Mouse (Mus musculus) B cell, adult 62 days (primary cell): ENCODE measurements around the gene Trappc6a. TPM values are rescaled to one million over a fixed set of nuclear protein-coding genes. Genes with fewer than 3 reads are reported as not detected.

Source experiments
- total RNA-seq: library from RNA; stranded (reverse); gene quantifications from 4 replicates; pipeline ENCODE4 v1.2.4, GENCODE M21; 2023

The Trappc6a gene
- total RNA-seq: 27.9 to 35.9 TPM (median 30.9 TPM) in 4 replicates

DNA sequence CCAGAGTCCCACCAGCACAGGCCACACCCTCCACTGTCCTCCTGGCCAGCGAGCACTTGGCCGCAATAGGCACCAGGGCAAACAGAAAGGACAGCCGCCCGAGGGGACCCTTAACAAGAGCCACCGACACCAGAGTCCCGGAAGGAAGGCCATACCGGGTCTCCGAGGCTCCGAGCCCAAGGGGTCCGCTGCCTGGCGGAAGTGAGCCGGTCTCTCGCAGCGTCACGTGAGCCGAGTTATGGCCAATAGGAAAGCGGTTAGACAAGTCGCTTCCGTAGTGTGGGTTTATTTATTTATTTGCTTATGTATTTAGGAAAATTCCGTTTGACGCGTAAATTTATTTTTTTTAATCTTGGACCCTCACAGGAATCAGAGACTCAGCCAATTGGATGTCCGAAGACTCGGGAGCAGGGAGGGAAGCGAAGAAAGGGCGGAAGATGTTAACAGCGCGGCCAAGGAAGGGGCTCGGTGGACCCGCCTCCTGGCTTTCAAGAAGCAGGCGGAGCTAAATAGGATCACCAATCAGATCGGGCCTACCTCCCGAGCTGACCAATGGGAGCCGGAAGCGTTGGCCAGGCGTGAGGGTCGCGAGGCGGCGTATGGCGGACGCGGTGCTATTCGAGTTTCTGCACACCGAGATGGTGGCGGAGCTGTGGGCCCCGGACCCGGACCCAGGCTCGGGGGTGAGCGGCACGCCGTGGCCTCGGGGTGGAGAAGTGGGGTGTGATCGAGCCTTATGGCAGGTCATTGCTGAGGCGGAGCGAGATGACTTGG lies at the start of gene Trappc6a, which contains the start of gene Bloc1s3:
Trappc6a (plus strand) TSS at position 246 of the 774 bp plus-strand sequence.
Bloc1s3 (minus strand) TSS at position 218 of the 774 bp plus-strand sequence.

GRCm38 (mm10) chr7:19458591-19459111 lies 49.5 kb upstream of the Trappc6a start, which contains the start of gene Mark4:
TSS of gene Mark4 (minus strand) at chr7:19458821.

DNA sequence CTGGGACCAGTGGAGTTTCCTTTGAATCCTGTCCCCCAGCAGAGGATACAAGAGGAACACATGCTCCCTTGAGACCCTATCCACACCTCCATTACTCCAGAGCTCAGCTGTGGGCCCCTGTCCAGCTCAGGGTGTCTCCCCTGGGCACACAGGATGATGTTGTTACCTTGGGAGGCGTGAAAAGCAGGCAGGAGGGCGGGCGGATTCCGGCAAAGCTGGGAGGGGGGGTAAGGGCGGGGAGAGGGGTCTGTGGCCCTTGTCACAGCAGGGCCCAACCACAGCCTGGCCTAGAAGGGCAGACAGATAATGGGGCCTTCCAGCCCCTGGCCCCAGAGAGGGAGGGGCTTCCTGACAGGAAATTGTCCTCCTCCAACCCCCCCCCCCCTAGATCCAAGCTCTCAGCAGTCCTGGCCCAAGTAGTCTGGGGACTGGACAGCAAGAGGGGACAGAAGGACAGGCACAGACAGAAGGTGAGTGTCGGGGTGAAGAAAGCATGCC lies 45.3 kb upstream of the Trappc6a start, which contains the start of gene Exoc3l2:
Exoc3l2 (plus strand) TSS at position 448 of the 498 bp plus-strand sequence.

DNA sequence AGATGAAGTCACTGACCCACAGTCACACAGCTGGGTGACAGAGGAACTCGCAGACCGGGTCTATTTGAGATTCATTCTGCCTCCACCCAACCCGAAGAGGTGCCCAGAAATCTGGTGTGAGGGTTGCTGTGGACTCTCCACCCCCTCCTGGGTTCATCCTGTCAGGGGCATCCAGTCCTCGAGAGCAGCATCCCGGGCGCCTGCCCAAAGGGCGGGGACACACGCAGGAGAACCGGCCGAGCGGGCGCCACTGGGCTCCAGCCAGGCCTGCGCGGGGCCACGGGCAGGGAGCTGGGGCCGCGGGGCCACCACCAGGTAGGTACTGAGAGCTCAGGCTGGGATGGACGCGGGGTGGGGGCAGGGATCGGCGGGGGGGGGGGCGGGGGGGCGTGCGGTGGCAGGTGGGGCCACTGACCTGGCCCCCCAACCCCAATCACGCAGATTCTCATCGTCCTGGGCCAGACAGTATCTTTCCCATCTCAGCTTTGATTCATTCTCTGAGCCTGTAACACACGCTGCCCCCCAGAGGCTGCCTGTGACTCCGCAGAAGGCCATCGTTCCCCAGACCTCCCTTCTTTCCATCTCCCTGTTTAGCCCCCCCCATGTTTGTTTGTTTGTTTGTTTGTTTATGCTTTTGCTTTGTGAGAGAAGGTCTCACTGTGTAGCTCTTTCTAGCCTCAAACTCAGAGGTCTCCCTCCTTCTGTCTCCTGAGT lies 9.6 kb downstream of the Trappc6a start, which contains the start of gene Nkpd1:
Nkpd1 (plus strand) TSS at position 187 of the 714 bp plus-strand sequence.

GRCm38 (mm10) chr7:19562643-19563410 lies 54.6 kb downstream of the Trappc6a start, which contains the start of gene Ppp1r37:
TSS of gene Ppp1r37 (minus strand) at chr7:19563076.

Other genes starting within 250 kb of the Trappc6a start
- gene Vasp, start 236.6 kb upstream of the Trappc6a start, total RNA-seq: 346 to 371 TPM (median 369 TPM) in 4 replicates
- not detected in 4 replicates for gene Ppm1n, start 228.3 kb upstream of the Trappc6a start, total RNA-seq
- gene Rtn2, start 225.8 kb upstream of the Trappc6a start, total RNA-seq: 0.15 to 0.27 TPM in 2 of 4 replicates, not detected in the others
- 2,427 to 3,505 TPM (median 2,938 TPM) in 4 replicates for gene Fosb, start 198.3 kb upstream of the Trappc6a start, total RNA-seq
- 59.1 to 71.4 TPM (median 68.3 TPM) in 4 replicates for gene Ercc1, start 163.6 kb upstream of the Trappc6a start, total RNA-seq
- gene Cd3eap, start 148.9 kb upstream of the Trappc6a start, total RNA-seq: 4.3 to 7.0 TPM (median 5.9 TPM) in 4 replicates
- 0.63 to 2.7 TPM (median 1.5 TPM) in 4 replicates for gene Ppp1r13l, start 148.6 kb upstream of the Trappc6a start, total RNA-seq
- 68.9 to 74.8 TPM (median 72.8 TPM) in 4 replicates for gene Ercc2, start 126.4 kb upstream of the Trappc6a start, total RNA-seq
- gene Klc3, start 104.3 kb upstream of the Trappc6a start, total RNA-seq: 0.60 to 1.2 TPM (median 0.86 TPM) in 4 replicates
- 0.97 TPM in 1 of 4 replicates, not detected in the others for gene Ckm, start 103.6 kb upstream of the Trappc6a start, total RNA-seq
- gene Mark4, start 49.6 kb upstream of the Trappc6a start, total RNA-seq: 26.4 to 33.1 TPM (median 28.6 TPM) in 4 replicates
- gene Exoc3l2, start 45.1 kb upstream of the Trappc6a start, total RNA-seq: not detected in 4 replicates
- 3.1 to 5.3 TPM (median 4.6 TPM) in 4 replicates for gene Bloc1s3, start within 50 bp of the Trappc6a start, total RNA-seq
- gene Nkpd1, start 9.4 kb downstream of the Trappc6a start, total RNA-seq: 0.31 to 0.78 TPM (median 0.53 TPM) in 4 replicates
- gene Ppp1r37, start 54.7 kb downstream of the Trappc6a start, total RNA-seq: 55.1 to 64.0 TPM (median 60.2 TPM) in 4 replicates
- 9.7 to 13.7 TPM (median 12.6 TPM) in 4 replicates for gene Zfp296, start 68.9 kb downstream of the Trappc6a start, total RNA-seq
- 72.4 to 80.4 TPM (median 77.1 TPM) in 4 replicates for gene Gemin7, start 69.2 kb downstream of the Trappc6a start, total RNA-seq
- 94.5 to 107 TPM (median 98.1 TPM) in 4 replicates for gene Clasrp, start 96.1 kb downstream of the Trappc6a start, total RNA-seq
- 113 to 122 TPM (median 116 TPM) in 4 replicates for gene Relb, start 121.0 kb downstream of the Trappc6a start, total RNA-seq
- 64.7 to 85.0 TPM (median 67.9 TPM) in 4 replicates for gene Clptm1, start 156.6 kb downstream of the Trappc6a start, total RNA-seq
- gene Apoc2, start 169.5 kb downstream of the Trappc6a start, total RNA-seq: not detected in 4 replicates
- not detected in 4 replicates for gene Gm44805, start 173.0 kb downstream of the Trappc6a start, total RNA-seq
- gene Apoc4, start 173.1 kb downstream of the Trappc6a start, total RNA-seq: not detected in 4 replicates
- not detected in 4 replicates for gene Apoc1, start 184.3 kb downstream of the Trappc6a start, total RNA-seq
- gene Apoe, start 190.8 kb downstream of the Trappc6a start, total RNA-seq: 69.0 to 80.2 TPM (median 73.6 TPM) in 4 replicates
- gene Tomm40, start 207.0 kb downstream of the Trappc6a start, total RNA-seq: 52.4 to 61.9 TPM (median 55.5 TPM) in 4 replicates
- gene Nectin2, start 242.1 kb downstream of the Trappc6a start, total RNA-seq: not detected in 4 replicates